Mouse (Mus musculus): ENCODE results near the gene Pcyt1a. TPM values are rescaled to one million over a fixed set of nuclear protein-coding genes. Genes with fewer than 3 reads are reported as not detected.
A peak's percentile ranks its signal among the peaks of the same experiment; 100 is the strongest.

Gene Pcyt1a
- total and polyA plus RNA-seq, 3 experiments = 17.0 to 25.7 (median 21.1) TPM

- TF ChIP-seq MEF2A (IDR thresholded peaks at IDR 0.05; ENCODE audit: borderline replicate concordance, low read depth, low read length) (peak; percentile 63), KAT2A (IDR thresholded peaks at IDR 0.05; ENCODE audit: insufficient replicate concordance, low read length) (no peak), TBP (conservative IDR thresholded peaks at IDR 0.05; ENCODE audit: low read depth, low read length) (peak; percentile 40; the same call in 1 of the 2 replicates), MXI1 (IDR thresholded peaks at IDR 0.05; ENCODE audit: low read depth, low read length) (peak; percentile 99), GABPA (IDR thresholded peaks at IDR 0.05; ENCODE audit: insufficient replicate concordance, low read depth, low read length) (no peak), BHLHE40 (IDR thresholded peaks at IDR 0.05; ENCODE audit: low read depth, low read length) (peak; percentile 99), NELFE (IDR thresholded peaks at IDR 0.05; ENCODE audit: low read depth, low read length) (0 out of 2 replicates have a peak, but pooled peaks have one; percentile 24), HCFC1 (IDR thresholded peaks at IDR 0.05; ENCODE audit: low read depth, low read length) (peak; percentile 43; the same call in 1 of the 2 replicates), JUN (IDR thresholded peaks at IDR 0.05; ENCODE audit: insufficient read depth, low read depth, low read length) (peak; percentile 25; the same call in 1 of the 2 replicates)
Observed at GRCm38 (mm10) chr16:32401335-32401965, 29.3 kb upstream of the Pcyt1a start (continued).

DNA sequence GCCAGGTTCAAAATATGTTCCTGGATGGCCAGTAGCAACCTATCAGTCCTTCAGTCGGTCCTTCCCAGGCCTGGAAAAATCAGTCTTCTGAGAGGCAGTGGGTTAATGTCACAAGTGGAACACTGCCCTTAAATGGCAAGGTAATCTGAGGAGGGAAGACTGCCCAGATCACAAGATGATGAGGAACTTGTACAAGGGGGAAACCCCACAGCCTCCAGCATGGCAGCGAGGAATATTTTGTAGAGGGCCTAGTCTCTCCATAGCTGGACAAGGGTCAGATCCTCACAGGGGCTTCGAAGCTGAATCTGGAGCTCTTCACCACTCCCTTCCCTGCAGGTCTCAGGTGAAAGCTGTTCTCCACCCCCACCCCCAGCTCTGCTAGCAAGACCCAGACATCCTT lies 27.9 kb upstream of the Pcyt1a start:
- Histone ChIP-seq H3K4me2 (ENCODE audit: insufficient read depth, low read depth, poor library complexity, severe bottlenecking) (no peak overlapping the region), H3K27ac (ENCODE audit: insufficient read depth, low read depth) (peak overlapping the region; percentile 1; the same call in 1 of the 2 replicates), H3K9me3 (replicated peaks; ENCODE audit: low read length) (no peaks in the 10 kb centered on the region), H3K79me2 (replicated peaks; ENCODE audit: control insufficient read depth, extremely low read depth, insufficient read depth, poor library complexity, severe bottlenecking) (no peaks in the 10 kb centered on the region), H3K36me3 (replicated peaks in 1 of 2; ENCODE audit: control insufficient read depth in 1 of 2, insufficient read depth in 1 of 2, low read length in 1 of 2) (no peaks in the 10 kb centered on the region), H3K4me1 (ENCODE audit: control insufficient read depth in 1 of 2, insufficient read depth in 2 of 2) (peaks cover 29 to 69% of the 10 kb centered on the region in 2 experiments), H3K27me3 (replicated peaks) (no peaks in the 10 kb centered on the region), H3K4me3 (replicated peaks in 1 of 3; ENCODE audit: low read depth in 2 of 3, low read length in 2 of 3, poor library complexity in 1 of 3) (no peak overlapping the region), H3K9ac (ENCODE audit: insufficient read depth, low read depth) (no peak overlapping the region)
- in situ Hi-C loops (cut with MboI; ENCODE audit: low pct_ligation_motif_present, low pct_unique_long_range_greater_than_20kb, low sequenced_read_pairs) = loop anchor here (5.0 kb wide), 1 partner anchor 34 kb away; no protein-coding TSS in a partner anchor
- DNase-seq (ENCODE audit: extremely low read depth) = peak; percentile 84
- dilution Hi-C loops (cut with MboI; ENCODE audit: extremely low pct_ligation_motif_present, extremely low pct_unique_long_range_greater_than_20kb, low sequenced_read_pairs) = no loop called here
- TF ChIP-seq EP300 (IDR thresholded peaks at IDR 0.05; ENCODE audit: low read length) = peak; percentile 77
- TF ChIP-seq TCF12 (IDR thresholded peaks at IDR 0.05; ENCODE audit: low read depth, low read length) = peak; percentile 64
- no peak for TF ChIP-seq JUN (IDR thresholded peaks at IDR 0.05; ENCODE audit: insufficient read depth, low read depth, low read length)
- no peak for TF ChIP-seq KAT2A (IDR thresholded peaks at IDR 0.05; ENCODE audit: insufficient replicate concordance, low read length)
- peak; percentile 66; the same call in 1 of the 2 replicates for TF ChIP-seq RCOR1 (conservative IDR thresholded peaks at IDR 0.05; ENCODE audit: low read depth, low read length)
- TF ChIP-seq USF2 (conservative IDR thresholded peaks at IDR 0.05; ENCODE audit: low read depth, low read length) = no peak
- TF ChIP-seq SIN3A (IDR thresholded peaks at IDR 0.05; ENCODE audit: low read length) = peak; percentile 63
- no peak; the same call in 1 of the 2 replicates for TF ChIP-seq JUND (conservative IDR thresholded peaks at IDR 0.05; ENCODE audit: low read depth, low read length)
- 0 out of 2 replicates have a peak, but pooled peaks have one; percentile 25 for TF ChIP-seq ZMIZ1 (IDR thresholded peaks at IDR 0.05; ENCODE audit: low read depth, low read length)
- TF ChIP-seq ZC3H11A (IDR thresholded peaks at IDR 0.05; ENCODE audit: low read depth, low read length) = no peak
- TF ChIP-seq MAZ (IDR thresholded peaks at IDR 0.05; ENCODE audit: low read depth, low read length) = peak; percentile 71; the same call in 1 of the 2 replicates
- TF ChIP-seq GABPA (IDR thresholded peaks at IDR 0.05; ENCODE audit: insufficient replicate concordance, low read depth, low read length) = no peak
- TF ChIP-seq MAX (IDR thresholded peaks at IDR 0.05; ENCODE audit: low read length) = peak; percentile 81
- TF ChIP-seq USF1 (IDR thresholded peaks at IDR 0.05; ENCODE audit: low read depth, low read length) = no peak
- no peak for TF ChIP-seq E2F4 (IDR thresholded peaks at IDR 0.05; ENCODE audit: insufficient replicate concordance, low read depth, low read length)
- TF ChIP-seq POLR2A (IDR thresholded peaks at IDR 0.05; ENCODE audit: low read depth, low read length) = peak; percentile 61; the same call in 1 of the 2 replicates
- TF ChIP-seq CHD1 (IDR thresholded peaks at IDR 0.05; ENCODE audit: low read depth, low read length) = no peak
- TF ChIP-seq MXI1 (IDR thresholded peaks at IDR 0.05; ENCODE audit: low read depth, low read length) = no peak
- TF ChIP-seq BHLHE40 (IDR thresholded peaks at IDR 0.05; ENCODE audit: low read depth, low read length) = peak; percentile 57
- 0 out of 2 replicates have a peak, but pooled peaks have one; percentile 47 for TF ChIP-seq TBP (conservative IDR thresholded peaks at IDR 0.05; ENCODE audit: low read depth, low read length)
- TF ChIP-seq ZKSCAN1 (IDR thresholded peaks at IDR 0.05; ENCODE audit: borderline replicate concordance, low read depth, low read length) = no peak
- TF ChIP-seq HCFC1 (IDR thresholded peaks at IDR 0.05; ENCODE audit: low read depth, low read length) = peak; percentile 39
- TF ChIP-seq ETS1 (conservative IDR thresholded peaks at IDR 0.05; ENCODE audit: low read depth, low read length) = peak; percentile 50
- no peak for TF ChIP-seq ELF1 (IDR thresholded peaks at IDR 0.05; ENCODE audit: low read depth, low read length)
- TF ChIP-seq RAD21 (IDR thresholded peaks at IDR 0.05; ENCODE audit: low read depth, low read length) = no peak
- peak; percentile 61; the same call in 1 of the 2 replicates for TF ChIP-seq CHD2 (IDR thresholded peaks at IDR 0.05; ENCODE audit: low read length)
- peak; percentile 25; the same call in 1 of the 2 replicates for TF ChIP-seq MEF2A (IDR thresholded peaks at IDR 0.05; ENCODE audit: borderline replicate concordance, low read depth, low read length)
- no peak for TF ChIP-seq PAX5 (IDR thresholded peaks at IDR 0.05; ENCODE audit: low read length)
- 0 out of 2 replicates have a peak, but pooled peaks have one; percentile 12 for TF ChIP-seq NRF1 (IDR thresholded peaks at IDR 0.05; ENCODE audit: low read depth, low read length)
- peak; percentile 47 for TF ChIP-seq IRF4 (IDR thresholded peaks at IDR 0.05; ENCODE audit: low read depth, low read length)
- TF ChIP-seq ZNF384 (IDR thresholded peaks at IDR 0.05; ENCODE audit: low read depth, low read length) = no peak
